ENCODE assay signal across 24 mouse cellular contexts in the genomic region with DNA sequence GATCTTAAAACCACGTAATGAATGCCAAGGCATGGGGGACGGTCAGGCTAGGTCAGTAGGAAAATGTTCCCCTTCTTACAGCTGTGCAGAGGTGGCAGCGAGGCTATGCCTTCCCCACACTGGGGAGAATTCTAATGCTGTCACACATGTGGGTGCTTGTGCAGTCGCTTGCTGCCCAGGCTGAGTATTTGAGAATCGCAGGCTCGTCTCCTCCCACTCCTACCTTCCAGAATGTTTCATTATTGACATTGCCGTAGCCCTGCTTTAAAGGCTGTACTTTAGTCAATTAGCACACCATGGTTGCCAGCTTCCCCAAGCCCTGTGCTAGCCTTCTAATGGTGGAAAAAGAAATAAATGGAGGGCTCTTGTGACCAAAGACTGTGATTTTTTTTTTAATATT. TPM values are rescaled to one million over a fixed set of nuclear protein-coding genes. Genes with fewer than 3 reads are reported as not detected.
"Had no signal": no experiment of that assay in that cellular context is flagged by ENCODE, and none has a peak within 500 bp of the region (broad histone marks: within the 10 kb centered on the region; RNA-seq: fewer than 3 reads in every experiment).

No protein-coding gene starts in this region.

- ATAC-seq: intestine, postnatal 0 days; liver, postnatal 0 days; midbrain, embryonic 13.5 days; midbrain, embryonic 16.5 days had no signal

- H3K27me3 ChIP-seq: kidney, embryonic 15.5 days had no signal

- H3K9ac ChIP-seq: kidney, embryonic 15.5 days; limb, embryonic 13.5 days; liver, embryonic 14.5 days; liver, postnatal 0 days; midbrain, embryonic 13.5 days; neural tube, embryonic 13.5 days had no signal

- H3K27ac ChIP-seq: kidney, embryonic 15.5 days; limb, embryonic 10.5 days; limb, embryonic 13.5 days; liver, embryonic 14.5 days; midbrain, embryonic 10.5 days; midbrain, embryonic 13.5 days; neural tube, embryonic 13.5 days had no signal

- H3K4me3 ChIP-seq: kidney, embryonic 15.5 days; limb, embryonic 10.5 days; limb, embryonic 13.5 days; midbrain, embryonic 10.5 days; midbrain, embryonic 13.5 days; myocyte; neural tube, embryonic 13.5 days had no signal

- DNase-seq: kidney, adult 8-10 months; kidney, postnatal 10 days; kidney, postnatal 36 days; layer of hippocampus, postnatal 36 days; liver, postnatal 0 days; lung, postnatal 36 days; retina, postnatal 1 day; right cerebral cortex, postnatal 25 days; spleen, adult 18-20 months; thymus, adult 2 months; thymus, postnatal 14 days; thymus, postnatal 4 days had no signal

- H3K4me2 ChIP-seq: kidney, embryonic 15.5 days; limb, embryonic 13.5 days; liver, embryonic 11.5 days; midbrain, embryonic 13.5 days; neural tube, embryonic 13.5 days had no signal

- H3K36me3 ChIP-seq: kidney, embryonic 15.5 days; limb, embryonic 10.5 days; limb, embryonic 13.5 days; midbrain, embryonic 10.5 days; midbrain, embryonic 13.5 days; neural tube, embryonic 13.5 days had no signal

- H3K4me1 ChIP-seq: kidney, embryonic 15.5 days; limb, embryonic 10.5 days; limb, embryonic 13.5 days; midbrain, embryonic 10.5 days; midbrain, embryonic 13.5 days; neural tube, embryonic 13.5 days had no signal

- H3K9me3 ChIP-seq: kidney, embryonic 15.5 days; limb, embryonic 10.5 days; limb, embryonic 13.5 days; midbrain, embryonic 10.5 days; midbrain, embryonic 13.5 days; neural tube, embryonic 13.5 days had no signal

RNA-seq across cellular contexts. Expression of gene Exph5, which starts 6.4 kb away (rescaled TPM):
- total RNA-seq: monocyte, adult 5-6 weeks had no signal
- polyA plus RNA-seq: myocyte had no signal
